Mouse (Mus musculus): ENCODE measurements around the gene Soat2. TPM values are rescaled to one million over a fixed set of nuclear protein-coding genes. Genes with fewer than 3 reads are reported as not detected.

Gene Soat2
- polyA plus RNA-seq, 1 experiment from 2014 or later, result 6.0 TPM

GRCm38 (mm10) chr15:102208092-102208561, 57.8 kb downstream of the Soat2 start:
- no peak overlapping the region for H3K9ac ChIP-seq (ENCODE audit: low read length)
- H3K36me3 ChIP-seq (ENCODE audit: control insufficient read depth, insufficient read depth, low read length), result peaks cover 36% of the 10 kb centered on the region
- no peak for ATAC-seq (ENCODE audit: low FRiP score, low TSS enrichment)
- H3K27ac ChIP-seq (replicated peaks), result no peak overlapping the region
- H3K4me1 ChIP-seq (replicated peaks; ENCODE audit: control insufficient read depth, insufficient read depth), result no peaks in the 10 kb centered on the region; the same call in 1 of the 2 replicates
- WGBS, result 67% methylated on average over 9 of the region's 9 CpGs
- no peak for DNase-seq (ENCODE audit: low spot score)
- TF ChIP-seq CTCF (IDR thresholded peaks at IDR 0.05; ENCODE audit: low read depth) (no peak), EP300 (optimal IDR thresholded peaks at IDR 0.05) (no peak)
- no peak overlapping the region for H3K4me2 ChIP-seq (replicated peaks; ENCODE audit: low read depth)
- no peak overlapping the region for H3K4me3 ChIP-seq (ENCODE audit: low read depth, low read length)
- no peaks in the 10 kb centered on the region for H3K27me3 ChIP-seq (ENCODE audit: control insufficient read depth, insufficient read depth, low read length)
- no peaks in the 10 kb centered on the region for H3K9me3 ChIP-seq (ENCODE audit: control insufficient read depth, low read length)

- Histone ChIP-seq H3K27me3 (ENCODE audit: control insufficient read depth, insufficient read depth, low read length) (no peaks in the 10 kb centered on the region), H3K36me3 (ENCODE audit: control insufficient read depth, insufficient read depth, low read length) (peaks cover 42% of the 10 kb centered on the region), H3K27ac (replicated peaks) (no peak overlapping the region), H3K4me2 (replicated peaks; ENCODE audit: low read depth) (no peak overlapping the region), H3K9me3 (ENCODE audit: control insufficient read depth, low read length) (no peaks in the 10 kb centered on the region), H3K9ac (ENCODE audit: low read length) (no peak overlapping the region), H3K4me1 (replicated peaks; ENCODE audit: control insufficient read depth, insufficient read depth) (no peaks in the 10 kb centered on the region; the same call in 1 of the 2 replicates), H3K4me3 (ENCODE audit: low read depth, low read length) (no peak overlapping the region)
- TF ChIP-seq CTCF (IDR thresholded peaks at IDR 0.05; ENCODE audit: low read depth) (no peak), EP300 (optimal IDR thresholded peaks at IDR 0.05) (no peak)
- no peak for DNase-seq (ENCODE audit: low spot score)
- 92% methylated on average over 8 of the region's 8 CpGs for WGBS
- no peak for ATAC-seq (ENCODE audit: low FRiP score, low TSS enrichment)
These were observed 58.8 kb downstream of the Soat2 start for GRCm38 (mm10) chr15:102209114-102209513.

GRCm38 (mm10) chr15:102210816-102211215, 60.5 kb downstream of the Soat2 start:
- TF ChIP-seq EP300 (optimal IDR thresholded peaks at IDR 0.05) (no peak), CTCF (IDR thresholded peaks at IDR 0.05; ENCODE audit: low read depth) (no peak)
- no peak for ATAC-seq (ENCODE audit: low FRiP score, low TSS enrichment)
- Histone ChIP-seq H3K4me2 (replicated peaks; ENCODE audit: low read depth) (no peak overlapping the region), H3K4me1 (replicated peaks; ENCODE audit: control insufficient read depth, insufficient read depth) (no peaks in the 10 kb centered on the region; the same call in 1 of the 2 replicates), H3K9ac (ENCODE audit: low read length) (no peak overlapping the region), H3K9me3 (ENCODE audit: control insufficient read depth, low read length) (no peaks in the 10 kb centered on the region), H3K27ac (replicated peaks) (no peak overlapping the region), H3K4me3 (ENCODE audit: low read depth, low read length) (no peak overlapping the region), H3K36me3 (ENCODE audit: control insufficient read depth, insufficient read depth, low read length) (peaks cover 41% of the 10 kb centered on the region), H3K27me3 (ENCODE audit: control insufficient read depth, insufficient read depth, low read length) (no peaks in the 10 kb centered on the region)
- DNase-seq (ENCODE audit: low spot score), result no peak
- WGBS, result 91% methylated on average over 4 of the region's 4 CpGs

GRCm38 (mm10) chr15:102211895-102212294, 61.6 kb downstream of the Soat2 start:
- DNase-seq (ENCODE audit: low spot score) (no peak), ATAC-seq (ENCODE audit: low FRiP score, low TSS enrichment) (no peak)
- Histone ChIP-seq H3K9ac (ENCODE audit: low read length) (no peak overlapping the region), H3K4me2 (replicated peaks; ENCODE audit: low read depth) (no peak overlapping the region), H3K27me3 (ENCODE audit: control insufficient read depth, insufficient read depth, low read length) (no peaks in the 10 kb centered on the region), H3K9me3 (ENCODE audit: control insufficient read depth, low read length) (no peaks in the 10 kb centered on the region), H3K36me3 (ENCODE audit: control insufficient read depth, insufficient read depth, low read length) (peaks cover 38% of the 10 kb centered on the region), H3K4me3 (ENCODE audit: low read depth, low read length) (no peak overlapping the region), H3K4me1 (replicated peaks; ENCODE audit: control insufficient read depth, insufficient read depth) (no peaks in the 10 kb centered on the region), H3K27ac (replicated peaks) (no peak overlapping the region)
- WGBS, result 79% methylated on average over 6 of the region's 6 CpGs
- no peak for TF ChIP-seq EP300 (optimal IDR thresholded peaks at IDR 0.05)
- no peak for TF ChIP-seq CTCF (IDR thresholded peaks at IDR 0.05; ENCODE audit: low read depth)

Other genes with a start within 250 kb of the Soat2 start
- 4,471 and 4,814 TPM in 2 replicates for gene Krt4, start 225.8 kb upstream of the Soat2 start, polyA plus RNA-seq (2015; fragmentation: Nextera tagmentation; extraction: Ambion mirVana)
- gene Krt79, start 210.2 kb upstream of the Soat2 start, polyA plus RNA-seq (2015; fragmentation: Nextera tagmentation; extraction: Ambion mirVana), result 12.2 and 14.3 TPM in 2 replicates
- gene Krt78, start 196.2 kb upstream of the Soat2 start, polyA plus RNA-seq (2015; fragmentation: Nextera tagmentation; extraction: Ambion mirVana), result 49.3 and 73.4 TPM in 2 replicates
- gene Krt8, start 146.0 kb upstream of the Soat2 start, polyA plus RNA-seq (2015; fragmentation: Nextera tagmentation; extraction: Ambion mirVana), result 1,902 and 1,960 TPM in 2 replicates
- gene Krt18, start 122.3 kb upstream of the Soat2 start, polyA plus RNA-seq (2015; fragmentation: Nextera tagmentation; extraction: Ambion mirVana), result 715 and 753 TPM in 2 replicates
- 46.5 and 48.4 TPM in 2 replicates for gene Eif4b, start 76.8 kb upstream of the Soat2 start, polyA plus RNA-seq (2015; fragmentation: Nextera tagmentation; extraction: Ambion mirVana)
- gene Tns2, start 50.1 kb upstream of the Soat2 start, polyA plus RNA-seq (2015; fragmentation: Nextera tagmentation; extraction: Ambion mirVana), result 11.9 and 15.5 TPM in 2 replicates
- gene Spryd3, start 14.3 kb upstream of the Soat2 start, polyA plus RNA-seq (2015; fragmentation: Nextera tagmentation; extraction: Ambion mirVana), result 28.5 and 29.0 TPM in 2 replicates
- gene Igfbp6, start 6.2 kb upstream of the Soat2 start, polyA plus RNA-seq (2015; fragmentation: Nextera tagmentation; extraction: Ambion mirVana), result 30.6 and 39.5 TPM in 2 replicates
- gene Zfp740, start 52.7 kb downstream of the Soat2 start, polyA plus RNA-seq (2015; fragmentation: Nextera tagmentation; extraction: Ambion mirVana), result 19.9 and 20.2 TPM in 2 replicates
- 32.1 and 39.4 TPM in 2 replicates for gene Csad, start 54.2 kb downstream of the Soat2 start, polyA plus RNA-seq (2015; fragmentation: Nextera tagmentation; extraction: Ambion mirVana)
- gene Itgb7, start 81.4 kb downstream of the Soat2 start, polyA plus RNA-seq (2015; fragmentation: Nextera tagmentation; extraction: Ambion mirVana), result 1.2 TPM in 2 replicates
- gene Rarg, start 107.0 kb downstream of the Soat2 start, polyA plus RNA-seq (2015; fragmentation: Nextera tagmentation; extraction: Ambion mirVana), result 27.2 and 34.6 TPM in 2 replicates
- gene Gm9918, start 120.0 kb downstream of the Soat2 start, polyA plus RNA-seq (2015; fragmentation: Nextera tagmentation; extraction: Ambion mirVana), result 0.10 and 0.12 TPM in 2 replicates
- 81.6 and 83.6 TPM in 2 replicates for gene Mfsd5, start 128.9 kb downstream of the Soat2 start, polyA plus RNA-seq (2015; fragmentation: Nextera tagmentation; extraction: Ambion mirVana)
- 2.2 and 4.0 TPM in 2 replicates for gene Espl1, start 145.7 kb downstream of the Soat2 start, polyA plus RNA-seq (2015; fragmentation: Nextera tagmentation; extraction: Ambion mirVana)
- gene Pfdn5, start 175.6 kb downstream of the Soat2 start, polyA plus RNA-seq (2015; fragmentation: Nextera tagmentation; extraction: Ambion mirVana), result 321 and 336 TPM in 2 replicates
- 39.7 and 44.8 TPM in 2 replicates for gene Myg1, start 181.2 kb downstream of the Soat2 start, polyA plus RNA-seq (2015; fragmentation: Nextera tagmentation; extraction: Ambion mirVana)
- 21.1 and 21.7 TPM in 2 replicates for gene Aaas, start 200.2 kb downstream of the Soat2 start, polyA plus RNA-seq (2015; fragmentation: Nextera tagmentation; extraction: Ambion mirVana)
- 0.40 and 0.41 TPM in 2 replicates for gene Sp7, start 216.7 kb downstream of the Soat2 start, polyA plus RNA-seq (2015; fragmentation: Nextera tagmentation; extraction: Ambion mirVana)

All from stomach, postnatal 0 days (tissue).